Mouse (Mus musculus): ENCODE measurements around the gene Cgref1. TPM values are rescaled to one million over a fixed set of nuclear protein-coding genes. Genes with fewer than 3 reads are reported as not detected.

The Cgref1 gene
- polyA plus RNA-seq, 1 experiment from 2014 or later: 62.7 TPM

GRCm38 (mm10) chr5:30887858-30888336 is 57.5 kb downstream of the Cgref1 start:
- peak overlapping the region; percentile 78 for H3K4me3 ChIP-seq
- H3K36me3 ChIP-seq (replicated peaks): peaks cover 21% of the 10 kb centered on the region
- H3K9ac ChIP-seq: peak overlapping the region; percentile 86
- under 1% methylated on average over 28 of the region's 28 CpGs for WGBS
- peaks cover 21% of the 10 kb centered on the region for H3K4me1 ChIP-seq
- no peaks in the 10 kb centered on the region for H3K27me3 ChIP-seq (replicated peaks)
- ATAC-seq (replicated peaks): peak; percentile 91
- no peaks in the 10 kb centered on the region for H3K9me3 ChIP-seq
- peak overlapping the region; percentile 99 for H3K27ac ChIP-seq
- H3K4me2 ChIP-seq: peak overlapping the region; percentile 59

DNA sequence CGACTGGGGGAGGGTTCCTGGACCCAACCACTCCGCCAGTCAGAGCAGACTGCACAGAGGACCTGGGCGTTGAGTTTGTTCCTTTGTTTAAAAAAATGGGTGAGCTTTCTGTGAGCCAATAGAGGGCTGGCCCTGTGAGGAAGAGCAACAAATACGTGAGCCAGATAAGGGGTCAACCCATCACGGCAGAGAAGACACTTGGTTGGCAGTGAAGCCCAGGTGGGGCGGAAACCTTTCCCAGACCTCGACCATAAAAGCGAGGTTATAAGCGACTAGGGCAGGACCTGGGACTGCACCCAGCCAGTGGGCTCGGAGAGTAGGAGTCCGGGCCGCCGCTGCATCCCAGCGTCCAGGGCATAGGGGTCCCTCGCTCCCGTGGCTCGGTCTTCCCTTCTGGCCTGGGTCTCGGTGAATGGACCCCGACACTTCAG is 58.0 kb downstream of the Cgref1 start:
- peak; percentile 65 for ATAC-seq (replicated peaks)
- H3K4me1 ChIP-seq: peaks cover 21% of the 10 kb centered on the region
- H3K27ac ChIP-seq: peak overlapping the region; percentile 99
- H3K4me2 ChIP-seq: peak overlapping the region; percentile 59
- whole genome bisulfite sequencing: 0% methylated on average over 19 of the region's 19 CpGs
- no peaks in the 10 kb centered on the region for H3K27me3 ChIP-seq (replicated peaks)
- H3K4me3 ChIP-seq: peak overlapping the region; percentile 78
- no peaks in the 10 kb centered on the region for H3K9me3 ChIP-seq
- H3K36me3 ChIP-seq (replicated peaks): peaks cover 16% of the 10 kb centered on the region
- peak overlapping the region; percentile 86 for H3K9ac ChIP-seq

GRCm38 (mm10) chr5:30886731-30887130 is 58.7 kb downstream of the Cgref1 start:
- peak overlapping the region; percentile 59 for H3K4me2 ChIP-seq
- H3K36me3 ChIP-seq (replicated peaks): peaks cover 10% of the 10 kb centered on the region
- peak overlapping the region; percentile 99 for H3K27ac ChIP-seq
- no peaks in the 10 kb centered on the region for H3K9me3 ChIP-seq
- peak overlapping the region; percentile 78 for H3K4me3 ChIP-seq
- no peak for ATAC-seq (replicated peaks)
- WGBS: 27% methylated on average over 5 of the region's 5 CpGs
- H3K9ac ChIP-seq: peak overlapping the region; percentile 86; the same call in 1 of the 2 replicates
- peaks cover 21% of the 10 kb centered on the region for H3K4me1 ChIP-seq
- no peaks in the 10 kb centered on the region for H3K27me3 ChIP-seq (replicated peaks)

DNA sequence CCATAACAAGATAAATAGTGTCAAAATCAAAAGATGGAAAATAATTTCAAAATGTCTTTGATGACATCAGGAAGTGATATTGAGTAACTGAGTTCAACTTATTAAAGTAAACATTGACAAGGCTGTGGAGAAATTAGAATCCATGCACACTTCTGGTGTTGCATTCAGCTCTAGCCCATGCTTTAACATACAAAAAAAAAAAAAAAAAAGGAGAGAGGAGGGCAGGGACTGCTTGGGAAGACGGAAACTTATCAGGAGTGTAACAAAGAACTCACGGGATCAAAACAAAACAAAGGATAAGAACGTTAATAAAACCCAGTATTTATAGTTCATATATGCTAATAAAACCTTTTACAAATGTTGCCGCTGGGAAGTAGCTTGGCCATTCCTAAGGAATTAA is 59.2 kb downstream of the Cgref1 start:
- Histone ChIP-seq H3K4me1 (peaks cover 21% of the 10 kb centered on the region), H3K9me3 (no peaks in the 10 kb centered on the region), H3K9ac (no peak overlapping the region), H3K27me3 (replicated peaks) (no peaks in the 10 kb centered on the region), H3K27ac (no peak overlapping the region), H3K4me2 (peak overlapping the region; percentile 59; the same call in 1 of the 2 replicates), H3K36me3 (replicated peaks) (peaks cover 5% of the 10 kb centered on the region; the same call in 1 of the 2 replicates), H3K4me3 (no peak overlapping the region)
- 49% methylated on average over 4 of the region's 4 CpGs for WGBS
- no peak for ATAC-seq (replicated peaks)

Other genes starting within 250 kb of the Cgref1 start
- gene Dpysl5, start 234.0 kb downstream of the Cgref1 start, polyA plus RNA-seq (2015; fragmentation: Nextera tagmentation; extraction: Ambion mirVana): 280 and 293 TPM in 2 replicates
- 164 and 166 TPM in 2 replicates for gene Mapre3, start 130.9 kb downstream of the Cgref1 start, polyA plus RNA-seq (2015; fragmentation: Nextera tagmentation; extraction: Ambion mirVana)
- gene Tmem214, start 77.6 kb downstream of the Cgref1 start, polyA plus RNA-seq (2015; fragmentation: Nextera tagmentation; extraction: Ambion mirVana): 68.8 and 72.7 TPM in 2 replicates
- gene Agbl5, start 56.9 kb downstream of the Cgref1 start, polyA plus RNA-seq (2015; fragmentation: Nextera tagmentation; extraction: Ambion mirVana): 25.2 and 32.3 TPM in 2 replicates
- gene Ost4, start 37.8 kb downstream of the Cgref1 start, polyA plus RNA-seq (2015; fragmentation: Nextera tagmentation; extraction: Ambion mirVana): 217 and 225 TPM in 2 replicates
- 17.8 and 20.3 TPM in 2 replicates for gene Emilin1, start 32.2 kb downstream of the Cgref1 start, polyA plus RNA-seq (2015; fragmentation: Nextera tagmentation; extraction: Ambion mirVana)
- 8.0 and 10.4 TPM in 2 replicates for gene Khk, start 24.2 kb downstream of the Cgref1 start, polyA plus RNA-seq (2015; fragmentation: Nextera tagmentation; extraction: Ambion mirVana)
- gene Preb, start 14.8 kb upstream of the Cgref1 start, polyA plus RNA-seq (2015; fragmentation: Nextera tagmentation; extraction: Ambion mirVana): 110 and 113 TPM in 2 replicates
- gene Tcf23, start 23.1 kb upstream of the Cgref1 start, polyA plus RNA-seq (2015; fragmentation: Nextera tagmentation; extraction: Ambion mirVana): 0.08 TPM in 1 of 2 replicates, not detected in the other
- gene Atraid, start 102.7 kb upstream of the Cgref1 start, polyA plus RNA-seq (2015; fragmentation: Nextera tagmentation; extraction: Ambion mirVana): 161 and 164 TPM in 2 replicates
- gene Slc5a6, start 103.3 kb upstream of the Cgref1 start, polyA plus RNA-seq (2015; fragmentation: Nextera tagmentation; extraction: Ambion mirVana): 26.9 and 29.1 TPM in 2 replicates
- gene Cad, start 109.2 kb upstream of the Cgref1 start, polyA plus RNA-seq (2015; fragmentation: Nextera tagmentation; extraction: Ambion mirVana): 14.9 and 16.2 TPM in 2 replicates
- not detected in 2 replicates for gene Dnajc5g, start 160.7 kb upstream of the Cgref1 start, polyA plus RNA-seq (2015; fragmentation: Nextera tagmentation; extraction: Ambion mirVana)
- 20.4 and 21.5 TPM in 2 replicates for gene Slc30a3, start 162.6 kb upstream of the Cgref1 start, polyA plus RNA-seq (2015; fragmentation: Nextera tagmentation; extraction: Ambion mirVana)
- gene Trim54, start 171.1 kb upstream of the Cgref1 start, polyA plus RNA-seq (2015; fragmentation: Nextera tagmentation; extraction: Ambion mirVana): not detected in 2 replicates
- gene Ucn, start 193.2 kb upstream of the Cgref1 start, polyA plus RNA-seq (2015; fragmentation: Nextera tagmentation; extraction: Ambion mirVana): not detected in 2 replicates
- gene Mpv17, start 208.7 kb upstream of the Cgref1 start, polyA plus RNA-seq (2015; fragmentation: Nextera tagmentation; extraction: Ambion mirVana): 51.5 and 57.8 TPM in 2 replicates
- gene Gm29609, start 234.3 kb upstream of the Cgref1 start, polyA plus RNA-seq (2015; fragmentation: Nextera tagmentation; extraction: Ambion mirVana): 1.7 TPM in 2 replicates
- gene Gtf3c2, start 234.6 kb upstream of the Cgref1 start, polyA plus RNA-seq (2015; fragmentation: Nextera tagmentation; extraction: Ambion mirVana): 72.3 and 73.6 TPM in 2 replicates
- gene Snx17, start 247.6 kb upstream of the Cgref1 start, polyA plus RNA-seq (2015; fragmentation: Nextera tagmentation; extraction: Ambion mirVana): 125 and 126 TPM in 2 replicates
- gene Eif2b4, start 247.8 kb upstream of the Cgref1 start, polyA plus RNA-seq (2015; fragmentation: Nextera tagmentation; extraction: Ambion mirVana): 85.0 and 92.1 TPM in 2 replicates